Mouse (Mus musculus) liver, adult 2 months (tissue): ENCODE measurements at regions not wholly inside any gene's neighbourhood (a gene's known extent, or its start where the extent isn't known, plus 50 kb on each side); places are given as distances from the start of the nearest gene placed in this dataset.

ENCODE experiments used
- CTCF ChIP-seq: fragments of 200-500 bp; IDR thresholded peaks from 2 replicates; pipeline ENCODE4 v1.5.1; 2011; ENCODE audit warnings: low read depth, low read length, control low read depth
- POLR2A ChIP-seq: fragments of 200-500 bp; IDR thresholded peaks from 2 replicates; pipeline ENCODE4 v1.6.1; 2011; ENCODE audit warnings: low read length, control low read depth; ENCODE audit not compliant: insufficient read depth; ENCODE audit errors: extremely low read depth

- TF ChIP-seq CTCF (no peak), POLR2A (no peak)
Measured at GRCm38 (mm10) chr14:25370306-25371020, 88.5 kb upstream of the Zmiz1 start.
